Mouse (Mus musculus) urinary bladder, postnatal 4 days (tissue): ENCODE results near the gene Utp4.
A peak's percentile ranks its signal among the peaks of the same experiment; 100 is the strongest.
"Not testable (repeated sequence)": the region's sequence is repeated elsewhere in the genome, so short reads cannot be mapped to it uniquely, and the experiment has no call there.

ENCODE experiments used
- DNase-seq, 2 experiments: peaks; one replicate each; pipeline ENCODE4 v3.0.0; 2021 to 2022; ENCODE audit warnings: low spot score in 2 of 2

Utp4 gene

GRCm38 (mm10) chr8:106893481-106894156 is at the start of gene Utp4:
TSS of gene Utp4 (plus strand) at chr8:106893636.
- peak; percentile 85 to 87 for DNase-seq

- no peak for DNase-seq
Measured at GRCm38 (mm10) chr8:106850034-106850433, 43.4 kb upstream of the Utp4 start.

- DNase-seq: no peak
Measured at GRCm38 (mm10) chr8:106854534-106855241, 38.7 kb upstream of the Utp4 start.

- DNase-seq: no peak
Measured at GRCm38 (mm10) chr8:106855242-106855562, 38.2 kb upstream of the Utp4 start.

GRCm38 (mm10) chr8:106862845-106863244 is 30.6 kb upstream of the Utp4 start:
- DNase-seq: no peak

- DNase-seq: no peak
Measured at GRCm38 (mm10) chr8:106865354-106865753, 28.1 kb upstream of the Utp4 start.

GRCm38 (mm10) chr8:106870051-106870450 is 23.4 kb upstream of the Utp4 start, which contains the start of gene Has3:
TSS of gene Has3 (plus strand) at chr8:106870242.
- no peak for DNase-seq

GRCm38 (mm10) chr8:106870537-106871327 is 22.7 kb upstream of the Utp4 start:
- peak in 1 of 2 experiments; percentile 54 for DNase-seq

- DNase-seq: no peak
Measured at GRCm38 (mm10) chr8:106871328-106871926, 22.0 kb upstream of the Utp4 start.

GRCm38 (mm10) chr8:106871931-106872371 is 21.5 kb upstream of the Utp4 start:
- DNase-seq: peak in 1 of 2 experiments; percentile 60

- no peak for DNase-seq
Measured at GRCm38 (mm10) chr8:106872454-106873034, 20.9 kb upstream of the Utp4 start.

GRCm38 (mm10) chr8:106880121-106880707 is 13.2 kb upstream of the Utp4 start:
- DNase-seq: no peak

GRCm38 (mm10) chr8:106884094-106884493 is 9.3 kb upstream of the Utp4 start:
- not testable (repeated sequence) for DNase-seq

GRCm38 (mm10) chr8:106884826-106885400 is 8.5 kb upstream of the Utp4 start:
- not testable (repeated sequence) for DNase-seq

- DNase-seq: peak; percentile 43 to 78
Measured at GRCm38 (mm10) chr8:106887336-106888189, 5.9 kb upstream of the Utp4 start.

- no peak for DNase-seq
Measured at GRCm38 (mm10) chr8:106888803-106889202, 4.6 kb upstream of the Utp4 start.

- DNase-seq: no peak
Measured at GRCm38 (mm10) chr8:106892210-106892805, 1.1 kb upstream of the Utp4 start.

GRCm38 (mm10) chr8:106892806-106893451 is 507 bp upstream of the Utp4 start:
- DNase-seq: no peak

- DNase-seq: no peak
Measured at GRCm38 (mm10) chr8:106899473-106899872, 6.0 kb downstream of the Utp4 start.
